Mouse (Mus musculus): ENCODE measurements at regions not wholly inside any gene's neighbourhood (a gene's known extent, or its start where the extent isn't known, plus 50 kb on each side); places are given as distances from the start of the nearest gene placed in this dataset.

- no peak for TF ChIP-seq CTCF (IDR thresholded peaks at IDR 0.05; ENCODE audit: extremely low read depth, insufficient read depth, low read length)
- Histone ChIP-seq H3K27ac (ENCODE audit: insufficient read depth, low read length) (no peak overlapping the region), H3K4me1 (ENCODE audit: control insufficient read depth, insufficient read depth, low read length) (no peaks in the 10 kb centered on the region), H3K4me3 (ENCODE audit: insufficient read depth, low read length) (no peak overlapping the region)
These were observed 347.1 kb downstream of the Med10 start for GRCm38 (mm10) chr13:70149041-70149898.

- Histone ChIP-seq H3K4me1 (ENCODE audit: control insufficient read depth, insufficient read depth, low read length) (no peaks in the 10 kb centered on the region), H3K4me3 (ENCODE audit: insufficient read depth, low read length) (no peak overlapping the region), H3K27ac (ENCODE audit: insufficient read depth, low read length) (no peak overlapping the region)
- TF ChIP-seq POLR2A (IDR thresholded peaks at IDR 0.05; ENCODE audit: extremely low read depth, insufficient read depth, low read length): no peak
- no peak for TF ChIP-seq CTCF (IDR thresholded peaks at IDR 0.05; ENCODE audit: extremely low read depth, insufficient read depth, low read length)
These were observed 347.6 kb downstream of the Med10 start for GRCm38 (mm10) chr13:70149899-70150184.

GRCm38 (mm10) chr13:70153062-70153461 lies 350.9 kb downstream of the Med10 start:
- no peak overlapping the region for H3K27ac ChIP-seq (ENCODE audit: insufficient read depth, low read length)
- no peak for TF ChIP-seq CTCF (IDR thresholded peaks at IDR 0.05; ENCODE audit: extremely low read depth, insufficient read depth, low read length)
- no peak for TF ChIP-seq POLR2A (IDR thresholded peaks at IDR 0.05; ENCODE audit: extremely low read depth, insufficient read depth, low read length)
- H3K4me3 ChIP-seq (ENCODE audit: insufficient read depth, low read length): no peak overlapping the region
- H3K4me1 ChIP-seq (ENCODE audit: control insufficient read depth, insufficient read depth, low read length): no peaks in the 10 kb centered on the region

- no peak for TF ChIP-seq POLR2A (IDR thresholded peaks at IDR 0.05; ENCODE audit: extremely low read depth, insufficient read depth, low read length)
- Histone ChIP-seq H3K4me3 (ENCODE audit: insufficient read depth, low read length) (no peak overlapping the region), H3K27ac (ENCODE audit: insufficient read depth, low read length) (no peak overlapping the region), H3K4me1 (ENCODE audit: control insufficient read depth, insufficient read depth, low read length) (no peaks in the 10 kb centered on the region; the same call in 1 of the 2 replicates)
These were observed 353.4 kb downstream of the Med10 start for GRCm38 (mm10) chr13:70155596-70155995.

GRCm38 (mm10) chr13:70156975-70157588 lies 354.9 kb downstream of the Med10 start:
- Histone ChIP-seq H3K27ac (ENCODE audit: insufficient read depth, low read length) (no peak overlapping the region), H3K4me3 (ENCODE audit: insufficient read depth, low read length) (no peak overlapping the region), H3K4me1 (ENCODE audit: control insufficient read depth, insufficient read depth, low read length) (no peaks in the 10 kb centered on the region; the same call in 1 of the 2 replicates)
- TF ChIP-seq CTCF (IDR thresholded peaks at IDR 0.05; ENCODE audit: extremely low read depth, insufficient read depth, low read length) (no peak), POLR2A (IDR thresholded peaks at IDR 0.05; ENCODE audit: extremely low read depth, insufficient read depth, low read length) (no peak)

- TF ChIP-seq CTCF (IDR thresholded peaks at IDR 0.05; ENCODE audit: extremely low read depth, insufficient read depth, low read length): no peak
- TF ChIP-seq POLR2A (IDR thresholded peaks at IDR 0.05; ENCODE audit: extremely low read depth, insufficient read depth, low read length): no peak
- H3K27ac ChIP-seq (ENCODE audit: insufficient read depth, low read length): no peak overlapping the region
- H3K4me1 ChIP-seq (ENCODE audit: control insufficient read depth, insufficient read depth, low read length): no peaks in the 10 kb centered on the region; the same call in 1 of the 2 replicates
- H3K4me3 ChIP-seq (ENCODE audit: insufficient read depth, low read length): no peak overlapping the region
These were observed 356.9 kb downstream of the Med10 start for GRCm38 (mm10) chr13:70159065-70159464.

GRCm38 (mm10) chr13:70159604-70160003 lies 357.4 kb downstream of the Med10 start:
- Histone ChIP-seq H3K4me3 (ENCODE audit: insufficient read depth, low read length) (no peak overlapping the region), H3K27ac (ENCODE audit: insufficient read depth, low read length) (no peak overlapping the region), H3K4me1 (ENCODE audit: control insufficient read depth, insufficient read depth, low read length) (no peaks in the 10 kb centered on the region; the same call in 1 of the 2 replicates)
- no peak for TF ChIP-seq CTCF (IDR thresholded peaks at IDR 0.05; ENCODE audit: extremely low read depth, insufficient read depth, low read length)
- TF ChIP-seq POLR2A (IDR thresholded peaks at IDR 0.05; ENCODE audit: extremely low read depth, insufficient read depth, low read length): no peak

- no peak overlapping the region for H3K27ac ChIP-seq (ENCODE audit: insufficient read depth, low read length)
- H3K4me1 ChIP-seq (ENCODE audit: control insufficient read depth, insufficient read depth, low read length): no peaks in the 10 kb centered on the region; the same call in 1 of the 2 replicates
- TF ChIP-seq POLR2A (IDR thresholded peaks at IDR 0.05; ENCODE audit: extremely low read depth, insufficient read depth, low read length) (no peak), CTCF (IDR thresholded peaks at IDR 0.05; ENCODE audit: extremely low read depth, insufficient read depth, low read length) (no peak)
- H3K4me3 ChIP-seq (ENCODE audit: insufficient read depth, low read length): no peak overlapping the region
These were observed 359.9 kb downstream of the Med10 start for GRCm38 (mm10) chr13:70162115-70162514.

GRCm38 (mm10) chr13:70165511-70166225 lies 363.5 kb downstream of the Med10 start:
- Histone ChIP-seq H3K27ac (ENCODE audit: insufficient read depth, low read length) (no peak overlapping the region), H3K4me1 (ENCODE audit: control insufficient read depth, insufficient read depth, low read length) (no peaks in the 10 kb centered on the region), H3K4me3 (ENCODE audit: insufficient read depth, low read length) (no peak overlapping the region)
- TF ChIP-seq POLR2A (IDR thresholded peaks at IDR 0.05; ENCODE audit: extremely low read depth, insufficient read depth, low read length) (no peak), CTCF (IDR thresholded peaks at IDR 0.05; ENCODE audit: extremely low read depth, insufficient read depth, low read length) (no peak)

Data from cortical plate, adult 2 months (tissue).